Mouse (Mus musculus) inflammation-experienced regulatory T-cells, adult 6 months (primary cell): ENCODE results near the gene Hectd1. TPM values are rescaled to one million over a fixed set of nuclear protein-coding genes. Genes with fewer than 3 reads are reported as not detected.

ENCODE experiments used
- ATAC-seq: one replicate; pipeline ENCODE4 v1.8.0; 2017
- polyA plus RNA-seq, 3 experiments: library from polyadenylated mRNA; unstranded; fragments of 100-300 nt; shearing (Covaris generic); gene quantifications; one replicate each; pipeline ENCODE4 v1.2.1; 2017

Hectd1 gene
- polyA plus RNA-seq, 3 experiments from 2014 or later, result 58.9 to 78.1 (median 63.5) TPM

GRCm38 (mm10) chr12:51701723-51702122, 127.6 kb downstream of the Hectd1 start:
- ATAC-seq, result no peak

DNA sequence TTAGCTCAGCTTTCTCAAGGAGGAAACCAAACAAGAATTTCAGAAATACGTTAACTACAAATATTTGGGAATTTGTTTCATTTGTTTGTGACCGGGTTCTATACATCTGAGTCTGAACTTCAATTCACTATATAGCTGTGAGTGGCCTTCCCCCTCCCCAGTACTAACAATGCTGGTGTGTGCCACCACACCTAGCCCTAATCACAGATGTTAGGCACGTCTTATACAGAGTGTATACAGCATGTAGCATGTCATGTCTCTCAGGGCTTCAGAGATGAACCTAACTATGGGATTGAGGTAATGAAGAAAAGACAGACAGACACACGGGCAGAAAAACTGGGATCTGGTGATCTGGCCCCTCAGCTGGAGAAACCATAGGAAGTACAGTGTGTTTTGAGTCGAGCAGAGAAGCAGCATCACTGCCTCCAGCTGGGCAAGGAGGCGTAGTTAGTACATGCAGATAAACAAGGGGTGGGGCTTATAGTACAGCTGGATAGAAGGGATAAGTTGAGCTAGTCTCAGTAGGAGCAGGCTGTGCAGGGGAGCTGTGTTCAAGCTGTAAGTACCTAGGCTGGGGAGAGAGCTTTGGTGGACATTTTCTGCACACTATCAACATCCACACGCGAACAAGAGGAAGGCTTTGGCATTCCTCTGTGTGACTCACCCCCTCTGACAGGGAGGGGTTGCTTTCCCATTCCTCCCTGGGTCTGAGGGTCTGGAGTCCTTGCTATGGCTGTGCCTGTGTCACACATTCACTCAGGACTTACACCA, 129.5 kb downstream of the Hectd1 start:
- no peak for ATAC-seq

GRCm38 (mm10) chr12:51696157-51696556, 133.2 kb downstream of the Hectd1 start:
- no peak for ATAC-seq

GRCm38 (mm10) chr12:51694966-51695365, 134.4 kb downstream of the Hectd1 start:
- no peak for ATAC-seq

DNA sequence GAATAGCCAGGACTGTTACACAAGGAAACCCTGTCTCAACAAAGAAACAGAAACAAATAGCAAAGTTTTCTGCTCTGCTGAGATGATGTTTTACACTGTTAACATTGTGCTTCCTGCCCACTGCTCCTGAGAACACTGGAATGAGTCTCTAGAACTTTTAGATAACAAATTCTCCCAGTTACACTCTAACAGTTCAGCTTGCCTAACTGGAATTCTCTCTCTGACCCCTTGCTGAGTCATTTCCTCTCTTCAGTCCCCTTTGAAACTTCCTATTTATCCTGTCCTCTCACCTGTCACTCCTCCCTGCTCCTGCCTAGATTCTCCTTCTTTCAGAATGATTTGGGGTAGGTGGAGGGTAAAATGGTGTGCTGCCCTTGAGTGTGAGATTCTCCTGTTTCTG, 135.2 kb downstream of the Hectd1 start:
- no peak for ATAC-seq

Other genes starting within 250 kb of the Hectd1 start
- 1 to 10 TPM in 2 of 3 experiments, under 1 TPM in 1; 0.91 to 4.0 (median 1.1) TPM for gene Coch, start 236.2 kb downstream of the Hectd1 start, polyA plus RNA-seq
- gene Ap4s1, start 138.5 kb downstream of the Hectd1 start, polyA plus RNA-seq, result 10 to 100 TPM; 14.2 to 16.3 (median 16.2) TPM
- 10 to 100 TPM; 16.4 to 28.4 (median 27.7) TPM for gene Strn3, start 137.6 kb downstream of the Hectd1 start, polyA plus RNA-seq
- gene Heatr5a, start 141.8 kb upstream of the Hectd1 start, polyA plus RNA-seq, result 10 to 100 TPM in 2 of 3 experiments, 1 to 10 TPM in 1; 6.1 to 13.0 (median 12.7) TPM
- gene Dtd2, start 177.0 kb upstream of the Hectd1 start, polyA plus RNA-seq, result 10 to 100 TPM in 2 of 3 experiments, 1 to 10 TPM in 1; 9.9 to 18.0 (median 16.6) TPM
- not detected for gene Gpr33, start 198.5 kb upstream of the Hectd1 start, polyA plus RNA-seq